10 mouse cellular contexts compared by ENCODE assay signal in the genomic region with DNA sequence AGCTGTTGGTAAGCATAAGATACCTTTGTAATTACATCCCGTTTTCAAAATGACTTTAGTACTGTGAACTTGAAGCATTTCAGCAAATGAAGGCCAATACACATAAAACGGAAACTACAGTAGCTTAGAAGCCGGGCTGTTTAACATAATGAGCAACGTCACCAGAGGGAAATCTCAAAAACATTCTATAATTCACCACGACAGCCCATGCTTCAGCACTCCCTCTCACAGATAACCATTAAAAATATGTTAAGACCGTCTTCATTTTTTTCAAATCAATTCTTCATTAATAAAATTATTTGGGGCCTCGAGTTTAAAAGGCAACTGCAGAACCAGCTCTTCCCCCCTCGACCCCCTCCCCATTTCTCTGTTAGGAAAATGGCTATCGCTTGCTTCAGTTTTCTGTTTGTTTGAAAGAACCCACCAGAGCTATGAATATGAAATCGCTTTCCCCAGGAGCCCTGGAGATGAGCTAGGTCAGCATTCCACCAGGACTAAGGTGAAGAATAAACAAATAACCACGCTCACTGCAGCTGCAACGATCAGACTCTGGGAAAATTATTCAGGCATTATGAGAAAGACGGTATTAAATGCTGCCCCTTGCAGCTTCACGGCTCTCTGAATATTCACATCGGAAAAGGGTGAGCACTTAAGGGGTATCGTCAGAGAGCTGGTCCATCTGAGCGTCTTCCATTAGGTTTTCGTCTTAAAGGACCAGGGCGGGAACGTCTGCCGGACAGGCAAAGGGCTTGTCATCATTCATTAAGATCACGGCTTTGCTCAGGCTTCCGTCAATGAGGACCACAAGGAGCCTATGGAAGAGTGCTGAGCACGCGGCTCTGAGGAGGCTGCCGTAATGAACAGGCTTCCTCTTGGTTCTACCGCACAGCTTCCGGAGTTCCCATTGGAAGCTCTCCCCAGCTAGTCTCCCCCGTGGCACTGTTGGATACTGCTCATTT.
DNase-seq lines count a peak whose midpoint lies in the region; ATAC-seq lines count a peak whose summit lies in the region.
"Had no signal": no experiment of that assay in that cellular context is flagged by ENCODE, and none has a peak within 500 bp of the region (broad histone marks: within the 10 kb centered on the region; RNA-seq: fewer than 3 reads in every experiment).

No protein-coding gene starts in this region.

- peak overlapping the region; percentile 55 for H3K4me2 ChIP-seq in limb, embryonic 13.5 days (replicated peaks)
- H3K4me2 ChIP-seq in stomach, embryonic 15.5 days = peak overlapping the region; percentile 46

- 0 out of 2 replicates have a peak overlapping the region, but pooled peaks have one; percentile 7 for H3K4me3 ChIP-seq in limb, embryonic 13.5 days
- peak overlapping the region; percentile 19 for H3K4me3 ChIP-seq in stomach, embryonic 15.5 days (replicated peaks)

- H3K9me3 ChIP-seq in limb, embryonic 13.5 days = no peaks in the 10 kb centered on the region
- H3K9me3 ChIP-seq in stomach, embryonic 15.5 days = no peaks in the 10 kb centered on the region

- no peak for ATAC-seq in limb, embryonic 13.5 days (ENCODE audit: low FRiP score, low read depth)
- no peak for ATAC-seq in stomach, embryonic 15.5 days (ENCODE audit: insufficient read depth, low FRiP score, low read depth)

- no peaks in the 10 kb centered on the region for H3K36me3 ChIP-seq in limb, embryonic 13.5 days
- H3K36me3 ChIP-seq in stomach, embryonic 15.5 days = no peaks in the 10 kb centered on the region

- no peaks in the 10 kb centered on the region for H3K27me3 ChIP-seq in limb, embryonic 13.5 days
- no peaks in the 10 kb centered on the region for H3K27me3 ChIP-seq in stomach, embryonic 15.5 days (replicated peaks)

- peaks cover 23% of the 10 kb centered on the region for H3K4me1 ChIP-seq in limb, embryonic 13.5 days
- no peaks in the 10 kb centered on the region for H3K4me1 ChIP-seq in stomach, embryonic 15.5 days

- WGBS in limb, embryonic 13.5 days = 38% methylated on average over 29 of the region's 29 CpGs
- 40% methylated on average over 29 of the region's 29 CpGs for WGBS in stomach, embryonic 15.5 days

- peak; percentile 10 for DNase-seq in cerebellum, postnatal 36 days
- no peak for DNase-seq in cerebellum, adult 9-11 months
- peak; percentile 27 for DNase-seq in right cerebral cortex, adult 18-20 months
- no peak for DNase-seq in right cerebral cortex, postnatal 14 days
- DNase-seq in heart, postnatal 25 days (ENCODE audit: low spot score) = no peak
- DNase-seq in ovary, postnatal 14 days (ENCODE audit: low spot score) = no peak
- DNase-seq: gastrocnemius, postnatal 36 days had no signal

- H3K9ac ChIP-seq in limb, embryonic 13.5 days = no peak overlapping the region
- H3K9ac ChIP-seq in stomach, embryonic 15.5 days = no peak overlapping the region
- H3K9ac ChIP-seq: liver, embryonic 14.5 days had no signal

- H3K27ac ChIP-seq in limb, embryonic 13.5 days = no peak overlapping the region
- H3K27ac ChIP-seq in stomach, embryonic 15.5 days = no peak overlapping the region
- H3K27ac ChIP-seq: liver, embryonic 14.5 days had no signal

- intact Hi-C loops in heart, postnatal 25 days (cut with DNase I) = no loop called here

Comparison
In these comparisons a context has a peak if more than half of its experiments do, and no peak if none do; other contexts are left out.
1. DNase-seq: peak in cerebellum, postnatal 36 days (2 of 2) and right cerebral cortex, adult 18-20 months (single experiment); none in cerebellum, adult 9-11 months (single experiment), right cerebral cortex, postnatal 14 days (single experiment), heart, postnatal 25 days (single experiment) and ovary, postnatal 14 days (single experiment).